ENCODE assay signal across 8 mouse cellular contexts in genomic region chr3:88057902-88058696, GRCm38 (mm10). TPM values are rescaled to one million over a fixed set of nuclear protein-coding genes. Genes with fewer than 3 reads are reported as not detected.
DNase-seq lines count a peak whose midpoint lies in the region; ATAC-seq and TF ChIP-seq lines count a peak whose summit lies in the region.

Gene Naxe, minus strand, starts transcription at chr3:88058495.

- peak within 1 kb of the TSS; percentile 89 for H3K4me2 ChIP-seq in hindbrain, postnatal 0 days (ENCODE audit: low read depth, low read length)

- WGBS in hindbrain, postnatal 0 days = 1% methylated on average over 58 of the region's 60 CpGs

- H3K36me3 ChIP-seq in hindbrain, postnatal 0 days (ENCODE audit: insufficient read depth, low read length) = peaks cover 25% of the 10 kb centered on the region; the same call in 1 of the 2 replicates

- peak within 1 kb of the TSS; percentile 90 for H3K27ac ChIP-seq in gastrocnemius, adult 2 months
- peak within 1 kb of the TSS; percentile 71 for H3K27ac ChIP-seq in hindbrain, postnatal 0 days
- H3K27ac ChIP-seq in left cerebral cortex, adult 2 months = peak within 1 kb of the TSS; percentile 89

- peak; percentile 90 for ATAC-seq in common myeloid progenitor, adult 5-6 weeks (replicated peaks; ENCODE audit: low read depth, poor library complexity, severe bottlenecking)
- ATAC-seq in hindbrain, postnatal 0 days = peak; percentile 96
- peak; percentile 95 for ATAC-seq in megakaryocyte, adult 5-6 weeks (ENCODE audit: poor library complexity, severe bottlenecking)

- H3K9ac ChIP-seq in hindbrain, postnatal 0 days (replicated peaks; ENCODE audit: low read length) = peak within 1 kb of the TSS; percentile 85

- intact Hi-C loops in gastrocnemius, adult 2 months (cut with DNase I) = loop anchor here (5.0 kb wide), 1 partner anchor 36 kb away; no protein-coding TSS in a partner anchor
- intact Hi-C loops in left cerebral cortex, adult 2 months (cut with DNase I) = no loop called here

- peak; percentile 98 for DNase-seq in ZHBTc4 (ENCODE audit: low read depth, low spot score)
- DNase-seq in gastrocnemius, adult 2 months = peak; percentile 92
- peak; percentile 95 for DNase-seq in hindbrain, postnatal 0 days (ENCODE audit: low spot score)
- DNase-seq in left cerebral cortex, adult 2 months (ENCODE audit: extremely low spot score in 1 of 2, low spot score in 2 of 2) = peak; percentile 82
- DNase-seq in right cerebral cortex, adult 2 months (ENCODE audit: low spot score in 2 of 2) = peak; percentile 78 to 80
- DNase-seq in urinary bladder, postnatal 14 days (ENCODE audit: low spot score) = peak; percentile 86

- no peaks in the 10 kb centered on the region for H3K9me3 ChIP-seq in hindbrain, postnatal 0 days (ENCODE audit: low read length)

- H3K4me1 ChIP-seq in hindbrain, postnatal 0 days (ENCODE audit: insufficient read depth, low read length) = 0 out of 2 replicates have a peak, but pooled peaks cover 5% of the 10 kb centered on the region

- H3K4me3 ChIP-seq in gastrocnemius, adult 2 months = peak within 1 kb of the TSS; percentile 96
- peak within 1 kb of the TSS; percentile 83 for H3K4me3 ChIP-seq in hindbrain, postnatal 0 days (ENCODE audit: low read length)
- H3K4me3 ChIP-seq in left cerebral cortex, adult 2 months = peak within 1 kb of the TSS; percentile 96

- TF ChIP-seq CTCF in gastrocnemius, adult 2 months (IDR thresholded peaks at IDR 0.05) = no peak
- TF ChIP-seq CTCF in hindbrain, postnatal 0 days (IDR thresholded peaks at IDR 0.05; ENCODE audit: low read depth) = no peak
- TF ChIP-seq CTCF in left cerebral cortex, adult 2 months (IDR thresholded peaks at IDR 0.05) = no peak

- H3K27me3 ChIP-seq in hindbrain, postnatal 0 days (ENCODE audit: insufficient read depth, low read length) = no peaks in the 10 kb centered on the region

RNA-seq across cellular contexts. Expression of gene Naxe, which starts in this region (rescaled TPM):
- 29.6 and 33.9 TPM in 2 replicates for total RNA-seq in common myeloid progenitor, adult 5-6 weeks (2017)
- 10 to 100 TPM; 37.9 to 52.0 TPM for total RNA-seq in gastrocnemius, adult 2 months (2021)
- total RNA-seq in hindbrain, postnatal 0 days (2014; rRNA removed) = 87.7 and 90.0 TPM in 2 replicates
- 172 and 174 TPM in 2 replicates for polyA plus RNA-seq in hindbrain, postnatal 0 days (2015; fragmentation: Nextera tagmentation; extraction: Ambion mirVana)
- total RNA-seq in left cerebral cortex, adult 2 months (2021) = 10 to 100 TPM; 64.3 to 66.6 TPM
- total RNA-seq in megakaryocyte, adult 5-6 weeks (2015) = 48.2 and 56.4 TPM in 2 replicates
- 17.8 and 29.3 TPM in 2 replicates for total RNA-seq in megakaryocyte, adult 5-6 weeks (2017)

Comparison
In these comparisons a context has a peak if more than half of its experiments do, and no peak if none do; other contexts are left out.
1. Peak in every context shown above with its lines: DNase-seq, ATAC-seq, H3K4me3 ChIP-seq and H3K27ac ChIP-seq.